Mouse (Mus musculus): ENCODE measurements around the gene Syn3. TPM values are rescaled to one million over a fixed set of nuclear protein-coding genes. Genes with fewer than 3 reads are reported as not detected.
"Not testable (repeated sequence)": the region's sequence is repeated elsewhere in the genome, so short reads cannot be mapped to it uniquely, and the experiment has no call there.

Syn3 gene
- polyA plus RNA-seq, 1 experiment from 2014 or later, result 7.6 TPM

GRCm38 (mm10) chr10:86056297-86056903, 442.3 kb downstream of the Syn3 start:
- H3K4me3 ChIP-seq, result no peak overlapping the region
- H3K9me3 ChIP-seq (replicated peaks), result no peaks in the 10 kb centered on the region
- no peak overlapping the region for H3K4me2 ChIP-seq
- H3K27me3 ChIP-seq, result no peaks in the 10 kb centered on the region
- no peak overlapping the region for H3K9ac ChIP-seq
- H3K4me1 ChIP-seq, result no peaks in the 10 kb centered on the region
- no peak for ATAC-seq
- H3K36me3 ChIP-seq (ENCODE audit: poor library complexity, severe bottlenecking), result peaks cover 21% of the 10 kb centered on the region
- 84% methylated on average over 8 of the region's 8 CpGs for WGBS
- no peak overlapping the region for H3K27ac ChIP-seq

GRCm38 (mm10) chr10:86052818-86053522, 445.7 kb downstream of the Syn3 start:
- Histone ChIP-seq H3K4me3 (no peak overlapping the region), H3K36me3 (ENCODE audit: poor library complexity, severe bottlenecking) (peaks cover 26% of the 10 kb centered on the region), H3K27ac (no peak overlapping the region), H3K27me3 (no peaks in the 10 kb centered on the region), H3K9me3 (replicated peaks) (no peaks in the 10 kb centered on the region), H3K4me2 (no peak overlapping the region), H3K4me1 (no peaks in the 10 kb centered on the region), H3K9ac (no peak overlapping the region)
- no peak for ATAC-seq
- whole genome bisulfite sequencing, result 83% methylated on average over 10 of the region's 10 CpGs

GRCm38 (mm10) chr10:86050522-86050921, 448.2 kb downstream of the Syn3 start:
- WGBS, result 82% methylated on average over 2 of the region's 2 CpGs
- Histone ChIP-seq H3K9ac (no peak overlapping the region), H3K9me3 (replicated peaks) (no peaks in the 10 kb centered on the region), H3K27ac (no peak overlapping the region), H3K4me2 (no peak overlapping the region), H3K4me3 (no peak overlapping the region), H3K36me3 (ENCODE audit: poor library complexity, severe bottlenecking) (peaks cover 17% of the 10 kb centered on the region), H3K4me1 (no peaks in the 10 kb centered on the region), H3K27me3 (no peaks in the 10 kb centered on the region)
- ATAC-seq, result no peak

- Histone ChIP-seq H3K27ac (no peak overlapping the region), H3K4me3 (no peak overlapping the region), H3K36me3 (ENCODE audit: poor library complexity, severe bottlenecking) (peaks cover 16% of the 10 kb centered on the region; the same call in 1 of the 2 replicates), H3K9ac (no peak overlapping the region), H3K9me3 (replicated peaks) (no peaks in the 10 kb centered on the region), H3K4me1 (no peaks in the 10 kb centered on the region), H3K27me3 (no peaks in the 10 kb centered on the region), H3K4me2 (no peak overlapping the region)
- WGBS, result 91% methylated on average over 9 of the region's 9 CpGs
- ATAC-seq, result no peak
These were observed 450.9 kb downstream of the Syn3 start for GRCm38 (mm10) chr10:86047786-86048185.

GRCm38 (mm10) chr10:86046371-86046770, 452.3 kb downstream of the Syn3 start:
- H3K36me3 ChIP-seq (ENCODE audit: poor library complexity, severe bottlenecking), result peaks cover 17% of the 10 kb centered on the region; the same call in 1 of the 2 replicates
- H3K9ac ChIP-seq, result no peak overlapping the region
- H3K27ac ChIP-seq, result no peak overlapping the region
- no peaks in the 10 kb centered on the region for H3K4me1 ChIP-seq
- WGBS, result 94% methylated on average over 1 of the region's 1 CpGs
- H3K4me2 ChIP-seq, result no peak overlapping the region
- no peak overlapping the region for H3K4me3 ChIP-seq
- no peaks in the 10 kb centered on the region for H3K27me3 ChIP-seq
- no peaks in the 10 kb centered on the region for H3K9me3 ChIP-seq (replicated peaks)
- no peak for ATAC-seq

- Histone ChIP-seq H3K9me3 (replicated peaks) (no peaks in the 10 kb centered on the region), H3K27me3 (no peaks in the 10 kb centered on the region), H3K27ac (no peak overlapping the region), H3K9ac (no peak overlapping the region), H3K4me2 (no peak overlapping the region), H3K4me3 (no peak overlapping the region), H3K4me1 (no peaks in the 10 kb centered on the region), H3K36me3 (ENCODE audit: poor library complexity, severe bottlenecking) (peaks cover 16% of the 10 kb centered on the region; the same call in 1 of the 2 replicates)
- ATAC-seq, result no peak
- WGBS, result 83% methylated on average over 8 of the region's 8 CpGs
These were observed 454.6 kb downstream of the Syn3 start for GRCm38 (mm10) chr10:86044066-86044465.

- Histone ChIP-seq H3K4me2 (no peak overlapping the region), H3K4me1 (no peaks in the 10 kb centered on the region), H3K36me3 (ENCODE audit: poor library complexity, severe bottlenecking) (peaks cover 13% of the 10 kb centered on the region; the same call in 1 of the 2 replicates), H3K27me3 (no peaks in the 10 kb centered on the region), H3K9me3 (replicated peaks) (no peaks in the 10 kb centered on the region), H3K27ac (no peak overlapping the region), H3K9ac (no peak overlapping the region), H3K4me3 (no peak overlapping the region)
- ATAC-seq, result no peak
- WGBS, result 84% methylated on average over 4 of the region's 4 CpGs
These were observed 455.0 kb downstream of the Syn3 start for GRCm38 (mm10) chr10:86043651-86044050.

GRCm38 (mm10) chr10:86034007-86034728, 464.5 kb downstream of the Syn3 start:
- H3K4me1 ChIP-seq, result no peaks in the 10 kb centered on the region
- H3K9me3 ChIP-seq (replicated peaks), result no peaks in the 10 kb centered on the region
- peaks cover 7% of the 10 kb centered on the region; the same call in 1 of the 2 replicates for H3K36me3 ChIP-seq (ENCODE audit: poor library complexity, severe bottlenecking)
- H3K4me2 ChIP-seq, result no peak overlapping the region
- 91% methylated on average over 2 of the region's 2 CpGs for whole genome bisulfite sequencing
- no peaks in the 10 kb centered on the region for H3K27me3 ChIP-seq
- no peak for ATAC-seq
- H3K4me3 ChIP-seq, result no peak overlapping the region
- no peak overlapping the region for H3K9ac ChIP-seq
- H3K27ac ChIP-seq, result no peak overlapping the region

- Histone ChIP-seq H3K27me3 (no peaks in the 10 kb centered on the region), H3K4me1 (no peaks in the 10 kb centered on the region), H3K4me3 (no peak overlapping the region), H3K27ac (no peak overlapping the region), H3K36me3 (ENCODE audit: poor library complexity, severe bottlenecking) (peaks cover 10% of the 10 kb centered on the region; the same call in 1 of the 2 replicates), H3K4me2 (no peak overlapping the region), H3K9me3 (replicated peaks) (no peaks in the 10 kb centered on the region), H3K9ac (no peak overlapping the region)
- ATAC-seq, result no peak
- 80% methylated on average over 3 of the region's 3 CpGs for WGBS
These were observed 466.2 kb downstream of the Syn3 start for GRCm38 (mm10) chr10:86032517-86032916.

- Histone ChIP-seq H3K4me2 (no peak overlapping the region), H3K27ac (no peak overlapping the region), H3K9ac (no peak overlapping the region), H3K4me1 (no peaks in the 10 kb centered on the region), H3K27me3 (no peaks in the 10 kb centered on the region), H3K4me3 (no peak overlapping the region), H3K9me3 (replicated peaks) (no peaks in the 10 kb centered on the region), H3K36me3 (ENCODE audit: poor library complexity, severe bottlenecking) (peaks cover 10% of the 10 kb centered on the region; the same call in 1 of the 2 replicates)
- no peak for ATAC-seq
- 92% methylated on average over 7 of the region's 7 CpGs for WGBS
These were observed 468.0 kb downstream of the Syn3 start for GRCm38 (mm10) chr10:86030743-86031142.

GRCm38 (mm10) chr10:86026807-86027206, 471.9 kb downstream of the Syn3 start:
- 93% methylated on average over 1 of the region's 1 CpGs for WGBS
- ATAC-seq, result not testable (repeated sequence)

GRCm38 (mm10) chr10:86026354-86026753, 472.3 kb downstream of the Syn3 start:
- H3K4me2 ChIP-seq, result no peak overlapping the region
- no peak for ATAC-seq
- H3K4me1 ChIP-seq, result peaks cover 6% of the 10 kb centered on the region; the same call in 1 of the 2 replicates
- no peak overlapping the region for H3K4me3 ChIP-seq
- H3K36me3 ChIP-seq (ENCODE audit: poor library complexity, severe bottlenecking), result peaks cover 7% of the 10 kb centered on the region; the same call in 1 of the 2 replicates
- H3K9me3 ChIP-seq (replicated peaks), result no peaks in the 10 kb centered on the region
- H3K27ac ChIP-seq, result no peak overlapping the region
- 95% methylated on average over 3 of the region's 3 CpGs for WGBS
- H3K9ac ChIP-seq, result no peak overlapping the region
- H3K27me3 ChIP-seq, result no peaks in the 10 kb centered on the region

More at GRCm38 (mm10) chr10:86026807-86027206, 471.9 kb downstream of the Syn3 start:
- H3K4me1 ChIP-seq; H3K9ac ChIP-seq; H3K27ac ChIP-seq; H3K27me3 ChIP-seq; H3K4me3 ChIP-seq; H3K9me3 ChIP-seq (replicated peaks); H3K4me2 ChIP-seq; H3K36me3 ChIP-seq (ENCODE audit: poor library complexity, severe bottlenecking): not testable (repeated sequence)
